Mouse (Mus musculus): ENCODE measurements around the gene Cdkn2d. TPM values are rescaled to one million over a fixed set of nuclear protein-coding genes. Genes with fewer than 3 reads are reported as not detected.
A peak's percentile ranks its signal among the peaks of the same experiment; 100 is the strongest.
"Not testable (repeated sequence)": the region's sequence is repeated elsewhere in the genome, so short reads cannot be mapped to it uniquely, and the experiment has no call there.

Cdkn2d gene
- 10 to 100 TPM; 66.7 to 69.5 TPM for total RNA-seq (2021)
- long read RNA-seq, transcript Cdkn2d-203 (2 exons, 1,423 nt): major isoform, 127 of 133 reads
- long read RNA-seq, partial matches to known transcripts: 5 of 133 reads
- long read RNA-seq, other reads (novel, unspliced or antisense): 0 of 133 reads

DNA sequence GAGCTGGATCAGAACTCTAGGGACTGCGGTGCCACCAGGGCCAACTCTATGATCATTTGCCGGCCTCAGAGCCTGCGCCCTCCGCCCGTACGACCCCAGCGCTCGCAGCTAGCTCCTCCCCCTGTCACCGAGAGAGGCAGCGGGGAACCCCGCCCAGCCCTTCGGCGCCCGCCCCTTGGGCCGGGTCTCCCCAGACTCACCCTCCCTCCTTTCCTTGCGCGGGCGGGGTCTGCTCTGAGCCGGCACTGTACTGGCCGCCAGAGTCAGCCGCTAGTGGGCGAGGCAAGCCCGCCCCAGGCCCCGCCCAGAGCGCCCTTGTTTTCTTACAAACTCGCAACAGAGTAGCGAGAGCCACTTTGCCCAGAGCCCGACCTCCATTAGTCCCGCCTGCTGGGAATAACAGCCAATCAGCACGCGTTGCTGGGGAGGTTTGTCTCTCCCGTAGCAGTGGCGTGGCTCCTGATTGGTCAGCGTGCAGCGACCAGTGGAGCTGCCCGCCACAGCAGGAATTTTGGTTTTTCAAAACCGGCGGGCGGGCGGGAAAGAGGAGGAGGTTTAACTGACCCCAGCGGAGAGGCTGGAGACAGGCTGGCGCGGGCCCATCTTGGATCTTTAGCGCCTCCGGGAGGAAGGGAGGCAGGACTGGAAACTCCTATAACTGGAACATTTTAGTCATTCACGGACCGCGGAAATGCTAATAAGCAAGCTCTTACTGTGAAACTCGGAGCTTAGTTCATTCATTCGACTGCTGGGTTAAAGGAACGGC is at the start of gene Cdkn2d:
Gene Cdkn2d (minus strand): TSS at position 386 of the 766 bp plus-strand sequence.
- peak; percentile 99 to 100 for DNase-seq (ENCODE audit: low spot score in 2 of 2)

DNA sequence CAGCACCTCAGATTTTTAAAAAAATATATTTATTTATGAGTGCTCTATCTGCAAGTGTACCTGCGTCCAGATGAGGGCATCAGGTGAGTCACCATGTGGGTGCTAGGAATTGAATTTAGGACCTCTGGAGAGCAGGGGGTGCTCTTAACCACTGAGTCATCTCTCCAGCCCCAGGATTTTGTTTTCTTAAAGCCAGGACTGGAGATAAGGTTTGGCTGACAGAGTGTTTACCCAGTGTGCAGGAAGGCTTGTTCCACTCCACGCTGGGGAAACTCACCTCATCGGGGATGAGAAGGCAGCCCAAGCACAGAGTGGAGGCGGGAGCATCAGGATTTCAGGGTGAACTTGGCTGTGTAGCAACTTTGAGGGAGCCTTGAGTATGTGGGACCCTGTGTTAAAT is 49.2 kb upstream of the Cdkn2d start:
- DNase-seq (ENCODE audit: low spot score in 2 of 2): no peak

DNA sequence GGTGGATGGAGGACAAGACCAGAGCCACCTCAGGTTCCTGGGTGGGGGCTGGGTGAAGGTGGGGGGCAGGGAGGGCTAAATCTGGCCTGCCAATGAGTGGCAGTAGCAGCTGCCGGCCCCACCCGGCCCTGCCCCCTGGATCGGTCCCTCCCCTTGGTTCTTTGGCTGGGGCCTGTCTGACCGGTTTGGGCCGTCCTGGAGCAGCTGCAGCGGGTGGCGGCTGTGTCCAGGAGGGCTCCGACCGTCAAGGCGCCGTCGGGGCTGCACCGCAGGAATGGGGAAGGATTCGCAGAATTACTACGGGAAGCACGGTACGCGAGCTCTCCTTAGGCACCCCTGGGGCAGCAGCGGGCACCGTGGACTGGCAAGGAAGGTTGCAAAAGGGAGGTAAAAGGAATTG is 46.4 kb upstream of the Cdkn2d start:
- DNase-seq (ENCODE audit: low spot score in 2 of 2): no peak

DNA sequence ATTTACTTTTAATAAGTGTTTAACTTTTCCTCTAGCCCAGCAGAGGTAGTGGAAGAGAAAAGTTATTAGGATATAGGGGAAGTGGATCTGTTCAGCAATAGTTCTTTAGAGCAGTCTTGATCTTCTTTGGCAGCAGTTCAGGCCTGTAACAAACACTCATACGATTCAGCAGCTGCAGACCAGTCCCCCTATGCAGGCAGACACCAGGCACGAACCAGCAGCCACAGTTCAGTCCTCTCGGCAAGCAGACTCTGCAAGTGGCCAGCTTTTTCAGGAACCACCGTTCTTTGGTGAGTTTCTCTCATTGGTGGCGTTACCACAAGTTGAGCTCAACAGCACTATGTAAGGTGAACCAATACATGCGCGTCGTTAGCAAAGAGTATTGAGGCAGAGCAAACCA is 45.3 kb upstream of the Cdkn2d start:
- DNase-seq (ENCODE audit: low spot score in 2 of 2): no peak

DNA sequence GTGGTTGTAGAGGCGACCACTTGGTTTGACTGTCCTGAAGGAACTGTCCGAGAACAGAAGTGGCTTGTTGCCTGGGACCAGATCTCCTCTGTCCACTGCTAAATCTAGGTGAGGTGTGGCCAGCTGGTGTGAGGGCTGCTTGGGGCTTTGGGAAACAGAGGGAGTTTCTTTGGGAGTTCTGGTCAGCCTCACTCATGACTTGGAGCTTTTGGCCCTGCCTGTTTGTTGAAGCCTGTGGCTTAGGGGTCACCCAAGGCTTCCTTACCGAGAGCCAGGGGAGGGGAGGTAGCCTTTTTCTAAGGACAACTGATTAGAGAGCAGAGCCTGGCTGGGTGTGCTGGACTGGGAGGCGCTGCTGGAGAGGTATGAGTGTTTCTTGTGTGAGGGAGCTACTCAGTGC is 44.2 kb upstream of the Cdkn2d start:
- DNase-seq (ENCODE audit: low spot score in 2 of 2): no peak

DNA sequence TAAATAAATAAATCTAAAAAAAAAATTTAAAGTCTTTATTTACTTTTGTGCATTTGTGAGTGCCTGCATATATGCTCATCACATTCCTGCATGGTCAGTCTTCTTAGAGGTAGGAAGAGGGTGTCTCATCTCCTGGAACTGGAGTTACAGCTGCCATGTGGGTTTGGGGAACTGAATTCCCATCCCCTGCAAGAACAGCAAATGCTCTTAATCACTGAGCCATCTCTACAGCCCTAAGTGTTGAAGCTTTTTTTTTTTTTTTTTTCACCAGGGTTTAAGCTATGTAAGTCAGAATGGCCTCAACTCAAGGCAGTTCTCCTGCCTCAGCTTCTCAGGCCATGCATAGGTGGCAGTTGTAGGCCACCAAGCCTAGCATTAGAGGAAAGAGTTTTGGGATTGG is 43.5 kb upstream of the Cdkn2d start:
- DNase-seq (ENCODE audit: low spot score in 2 of 2): no peak

DNA sequence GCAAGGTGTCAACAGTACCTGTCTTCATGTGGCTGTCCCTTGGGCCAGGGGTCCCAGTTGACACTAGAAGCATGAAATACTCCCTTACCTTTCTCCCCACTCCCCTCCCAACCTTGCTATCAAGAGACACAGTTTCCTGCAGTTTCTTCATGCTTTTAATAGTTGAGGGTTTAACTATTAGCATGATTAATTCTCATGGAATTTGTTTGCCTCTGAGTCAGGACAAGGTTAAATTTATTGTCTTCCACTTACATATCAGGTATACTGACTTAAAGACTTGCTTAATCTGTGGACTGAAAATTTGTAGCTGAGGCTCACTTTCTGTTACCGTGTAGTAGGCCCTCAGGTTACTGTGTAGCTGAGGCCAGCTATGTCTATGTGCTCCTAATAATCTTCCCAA is 42.3 kb upstream of the Cdkn2d start:
- DNase-seq (ENCODE audit: low spot score in 2 of 2): no peak

DNA sequence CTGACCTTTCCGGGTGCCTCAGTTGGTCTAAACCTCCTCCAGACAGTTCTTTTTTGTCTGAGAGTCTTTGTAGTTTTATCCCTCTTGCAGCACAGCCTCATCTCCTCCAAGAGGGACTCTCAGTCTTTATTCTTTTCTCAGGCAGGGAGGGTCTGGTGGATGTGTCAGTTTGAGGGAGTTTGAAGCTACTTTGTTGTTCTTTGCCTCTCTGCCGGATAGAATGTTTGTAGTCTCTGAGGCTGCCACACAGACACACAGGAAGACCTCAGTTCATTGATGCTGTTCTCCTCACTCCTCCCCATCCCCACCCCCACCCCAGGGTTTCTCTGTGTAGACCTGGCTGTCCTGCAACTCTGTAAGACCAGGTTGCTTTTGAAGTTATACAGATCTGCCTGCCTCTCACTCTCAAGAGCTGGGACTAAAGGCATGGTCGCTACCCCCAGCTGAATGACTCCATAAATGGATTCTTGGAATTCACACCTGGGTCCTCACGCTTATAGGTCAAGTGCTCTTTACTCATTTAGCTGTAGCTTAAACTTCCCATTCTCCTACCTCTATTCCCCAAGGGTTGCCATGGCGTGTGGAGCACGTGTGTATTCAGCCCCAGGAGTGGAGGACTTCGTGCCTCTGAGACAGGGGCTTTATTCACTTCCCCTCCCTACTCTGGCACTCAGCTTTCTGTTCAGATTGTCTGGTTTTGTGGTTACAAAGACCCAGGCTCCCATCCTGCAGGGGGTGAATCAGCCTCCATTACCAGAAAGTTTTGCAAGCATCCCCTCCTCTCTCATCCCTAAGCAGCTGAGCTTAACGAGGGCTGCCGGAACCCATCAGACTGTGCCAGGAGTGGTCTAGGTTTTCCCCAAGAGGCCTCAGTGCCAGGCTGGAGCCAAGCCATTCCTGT is 41.2 kb upstream of the Cdkn2d start:
- DNase-seq (ENCODE audit: low spot score in 2 of 2): no peak

DNA sequence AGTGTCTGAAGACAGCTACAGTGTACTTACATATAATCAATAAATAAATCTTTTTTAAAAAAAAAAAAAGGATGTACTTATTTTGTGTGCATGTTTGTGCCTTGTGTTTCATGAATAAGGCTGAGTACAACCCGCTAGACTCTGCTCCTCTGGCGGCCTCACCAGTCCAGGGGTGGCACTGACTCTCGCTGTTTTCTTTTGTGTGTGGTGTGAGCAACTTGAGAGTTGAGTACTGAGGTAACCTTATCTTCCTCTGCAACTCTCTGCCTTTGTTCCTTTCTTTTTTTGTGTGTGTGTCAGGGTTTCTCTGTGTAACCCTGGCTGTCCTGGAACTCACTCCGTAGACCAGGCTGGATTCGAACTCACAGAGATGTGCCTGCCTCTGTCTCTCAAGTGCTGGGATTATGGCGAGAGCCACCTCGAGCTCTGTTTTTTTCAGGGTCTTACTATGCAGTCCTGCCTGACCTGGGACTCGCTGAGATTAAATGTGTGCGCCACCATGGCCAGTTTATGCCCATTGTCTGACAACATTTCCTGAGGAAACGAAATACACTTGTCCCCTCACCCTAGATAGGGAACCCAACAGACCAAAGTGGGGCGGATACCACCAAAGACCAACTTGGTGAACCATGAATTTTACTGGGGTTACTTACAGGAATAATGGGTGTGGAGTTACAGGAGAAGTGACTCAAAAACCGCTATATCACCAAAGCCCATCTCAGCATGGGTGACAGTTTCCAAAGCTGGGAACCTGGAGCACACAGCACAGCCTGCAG is 40.3 kb upstream of the Cdkn2d start:
- DNase-seq (ENCODE audit: low spot score in 2 of 2): no peak

DNA sequence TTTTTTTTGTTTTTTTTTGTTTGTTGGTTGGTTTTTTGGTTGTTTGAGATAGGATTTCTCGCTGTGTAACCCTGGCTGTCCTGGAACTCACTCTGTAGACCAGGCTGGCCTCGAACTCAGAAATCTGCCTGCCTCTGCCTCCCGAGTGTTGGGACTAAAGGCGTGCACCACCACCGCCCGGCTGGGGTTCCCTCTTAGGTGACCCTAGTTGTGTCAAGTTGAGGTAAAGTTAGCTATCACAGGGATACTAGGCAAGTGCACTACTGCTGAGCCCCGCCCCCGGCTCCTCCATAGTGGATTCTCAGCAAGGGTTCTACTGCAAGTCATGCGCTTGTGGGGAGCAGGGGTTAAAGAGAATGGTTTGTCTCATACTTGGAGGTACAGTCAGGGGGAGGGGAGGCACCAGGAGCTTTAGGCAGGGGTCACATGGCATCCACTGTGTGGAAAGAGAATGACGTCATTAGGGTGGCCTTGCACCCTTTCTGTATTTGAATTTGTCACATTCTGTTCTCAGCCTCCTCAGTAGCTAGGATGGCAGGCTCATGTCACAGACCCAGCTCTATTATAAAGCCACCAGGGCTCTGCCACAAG is 38.6 kb upstream of the Cdkn2d start:
- no peak for DNase-seq (ENCODE audit: low spot score in 2 of 2)

DNA sequence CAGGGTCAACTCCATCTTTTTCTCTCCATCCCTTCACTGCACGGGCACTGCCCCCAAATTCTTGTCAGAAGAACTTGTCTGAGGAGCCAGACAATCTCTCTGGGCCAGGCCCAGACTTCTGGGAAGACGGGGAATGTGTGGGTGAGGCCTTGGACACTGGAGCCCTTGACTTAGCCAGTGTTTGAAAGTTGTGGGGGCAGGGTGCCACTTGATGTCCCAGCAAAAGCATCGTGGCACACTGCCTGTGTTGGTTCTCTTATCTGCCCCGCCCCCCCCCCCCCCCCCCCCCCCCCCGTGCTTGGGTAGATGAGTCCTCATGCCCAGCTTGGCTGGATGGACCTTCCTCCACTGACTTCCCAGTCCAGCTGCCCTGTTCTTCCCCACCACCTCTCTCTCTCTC is 37.8 kb upstream of the Cdkn2d start:
- no peak for DNase-seq (ENCODE audit: low spot score in 2 of 2)

DNA sequence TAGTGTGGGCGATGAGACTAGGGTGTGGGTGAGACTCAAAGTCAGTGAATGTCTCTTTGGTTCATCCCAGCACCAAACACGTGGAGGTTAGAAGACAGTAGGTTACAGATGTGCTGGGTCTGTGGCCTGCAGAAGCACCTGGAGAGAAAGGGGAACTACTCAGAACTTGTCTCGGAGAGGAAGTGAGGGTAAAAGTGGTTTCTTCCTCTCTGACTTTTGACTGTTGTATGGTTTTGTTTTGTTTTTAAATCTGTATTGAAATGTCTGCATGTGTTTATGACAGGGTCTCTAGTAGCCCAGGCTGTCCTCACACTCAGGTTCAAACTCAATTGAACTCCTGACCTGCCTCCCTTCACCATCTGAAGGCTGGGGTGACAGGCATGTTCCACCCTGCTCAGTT is 36.8 kb upstream of the Cdkn2d start:
- DNase-seq (ENCODE audit: low spot score in 2 of 2): no peak

DNA sequence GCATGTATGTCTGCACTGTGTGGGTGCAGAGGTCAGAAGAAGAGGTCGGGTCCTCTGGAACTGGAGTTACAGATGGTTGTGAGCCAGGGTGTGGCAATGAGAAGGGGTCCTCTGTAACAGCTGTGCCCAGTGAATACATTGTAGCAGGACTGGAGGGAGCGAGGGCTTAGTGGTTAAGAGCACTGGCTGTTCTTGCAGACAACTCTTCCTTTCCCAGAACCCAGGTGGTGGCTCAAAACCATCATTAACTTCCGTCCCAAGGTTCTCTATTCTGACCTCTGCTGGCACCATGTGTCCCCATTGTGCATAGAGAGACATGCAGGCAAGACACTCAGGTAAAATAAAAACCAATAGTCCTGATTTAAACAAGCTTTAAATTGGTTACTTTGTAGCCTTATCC is 36.4 kb upstream of the Cdkn2d start:
- DNase-seq (ENCODE audit: low spot score in 2 of 2): no peak

DNA sequence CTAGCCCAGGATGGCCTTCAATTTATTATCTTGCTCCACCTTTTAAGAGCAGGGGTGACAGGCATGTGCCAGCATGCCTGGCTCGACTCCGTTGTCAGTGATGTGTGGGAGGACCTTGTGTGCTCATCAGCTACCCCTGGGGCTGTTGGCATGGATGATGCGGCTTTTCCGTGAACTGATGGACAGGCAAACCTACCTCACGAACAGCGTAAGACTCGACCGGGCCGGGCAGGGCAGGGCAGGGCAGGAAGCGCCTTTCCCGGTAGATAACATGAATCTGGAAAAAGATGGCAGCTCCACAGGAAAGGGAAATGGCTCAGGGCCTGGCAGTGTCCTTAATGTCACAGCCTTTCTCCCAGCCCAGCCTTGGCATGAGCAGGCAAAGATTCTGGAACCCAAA is 33.1 kb upstream of the Cdkn2d start:
- no peak for DNase-seq (ENCODE audit: low spot score in 2 of 2)

DNA sequence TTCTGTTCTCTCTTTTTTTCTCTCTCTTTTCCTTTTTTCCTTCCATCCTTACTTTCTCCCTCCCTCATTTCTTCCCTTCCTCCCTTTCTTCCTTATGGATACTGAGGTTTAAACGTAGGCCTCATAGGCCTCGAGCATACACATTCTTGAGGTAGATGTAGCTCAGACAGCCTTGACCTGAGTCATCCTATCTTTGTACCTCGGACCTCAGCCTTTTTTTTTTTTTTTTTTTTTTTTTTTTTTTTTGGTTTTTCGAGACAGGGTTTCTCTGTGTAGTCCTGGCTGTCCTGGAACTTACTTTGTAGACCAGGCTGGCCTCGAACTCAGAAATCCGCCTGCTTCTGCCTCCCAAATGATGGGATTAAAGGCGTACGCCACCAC is 31.7 kb upstream of the Cdkn2d start:
- not testable (repeated sequence) for DNase-seq (ENCODE audit: low spot score in 2 of 2)

DNA sequence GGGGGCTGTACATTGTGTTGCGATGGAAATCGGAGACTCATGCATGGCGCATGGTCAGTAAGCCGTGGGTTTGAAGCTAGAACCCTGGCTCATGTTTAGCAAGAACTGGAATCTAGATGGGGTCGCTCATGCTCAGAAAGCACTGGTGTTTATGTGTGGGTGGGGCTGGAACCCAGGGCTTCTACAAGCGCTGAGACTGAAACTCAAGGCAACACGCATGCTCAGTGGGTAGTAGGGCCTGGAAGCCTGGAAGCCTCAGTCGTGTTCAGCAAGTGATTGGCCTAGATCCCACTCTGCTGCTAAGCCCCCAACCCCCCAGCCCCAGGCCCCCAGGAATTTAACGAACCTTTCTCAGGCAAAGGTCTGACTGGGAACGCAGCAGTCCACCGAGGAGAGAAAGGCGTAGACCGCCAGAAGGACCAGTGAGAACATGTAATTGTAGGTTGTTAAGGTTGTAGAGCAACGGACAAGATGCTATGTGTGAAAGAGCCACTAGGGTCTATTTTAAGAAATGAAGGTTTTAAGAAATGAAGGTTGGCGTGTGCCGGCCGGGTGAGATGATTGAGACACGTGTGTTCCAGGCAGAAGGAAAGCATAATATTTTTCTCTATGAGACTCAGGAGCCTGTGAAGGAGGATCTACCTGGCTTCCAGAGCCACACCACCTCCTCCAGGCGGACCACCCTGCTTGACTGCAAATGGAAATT is 31.2 kb upstream of the Cdkn2d start:
- no peak for DNase-seq (ENCODE audit: low spot score in 2 of 2)

DNA sequence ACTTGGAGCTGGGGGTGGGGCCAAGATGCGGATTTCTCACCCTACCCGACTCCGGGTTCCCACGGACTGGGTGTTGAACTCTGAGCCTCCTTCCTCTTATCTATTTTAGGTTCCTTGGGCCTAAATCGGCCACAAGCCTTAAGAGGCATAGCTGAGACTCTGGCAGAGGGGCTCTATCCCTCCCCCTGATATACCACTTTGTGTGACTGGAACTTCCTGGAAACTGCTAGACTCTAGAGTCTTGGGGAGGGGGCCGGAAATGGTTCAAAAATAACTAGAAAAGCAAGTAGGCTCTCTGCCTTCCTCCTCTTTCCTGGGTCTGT is 30.3 kb upstream of the Cdkn2d start:
- DNase-seq (ENCODE audit: low spot score in 2 of 2): peak in 1 of 2 experiments; percentile 37

DNA sequence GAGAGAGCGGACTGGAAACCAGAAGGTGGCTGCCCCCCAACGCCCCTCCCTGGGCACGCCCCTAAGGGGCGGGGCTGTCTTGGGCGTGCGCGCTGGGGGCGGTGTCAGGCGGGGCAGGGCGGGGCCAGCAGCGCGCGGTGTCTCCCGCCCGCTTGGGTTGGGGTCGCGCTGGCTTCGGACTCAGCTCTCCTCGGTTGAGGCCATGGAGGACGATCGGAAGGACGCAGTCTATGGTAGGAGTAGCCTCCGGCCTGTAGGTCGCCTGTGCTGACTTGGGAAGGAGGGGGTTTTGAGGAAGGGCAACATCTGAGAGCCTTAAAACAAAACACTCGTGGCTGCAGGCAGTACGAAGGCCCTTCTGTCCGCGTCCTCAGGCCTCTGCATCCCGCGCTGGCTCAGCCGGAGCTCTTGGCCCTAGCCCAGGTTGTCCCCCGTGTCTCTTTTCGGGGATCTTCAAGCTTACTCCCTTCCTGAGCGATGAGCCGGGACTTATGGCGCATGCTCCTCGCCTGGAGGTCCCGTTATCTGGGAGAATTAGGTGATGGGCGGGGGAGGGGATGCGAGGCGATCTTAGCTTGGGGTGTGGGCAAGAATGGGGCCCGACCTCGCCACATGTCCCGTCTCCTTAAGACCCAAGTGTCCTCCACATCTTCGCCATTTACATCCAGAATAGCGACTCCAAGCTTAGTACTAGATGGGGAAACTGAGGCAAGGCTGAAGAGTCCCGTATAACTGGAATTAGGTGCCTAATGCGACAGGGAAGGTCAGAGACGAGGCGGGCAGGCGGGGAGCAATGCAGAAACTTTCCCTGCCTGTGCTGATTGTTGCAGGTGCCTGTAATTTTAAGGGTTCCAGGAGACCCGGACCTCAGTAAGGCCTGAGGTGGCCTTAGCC is 29.7 kb upstream of the Cdkn2d start, which contains the start of gene Slc44a2:
Gene Slc44a2 (plus strand): TSS at position 80 of the 894 bp plus-strand sequence.
- DNase-seq (ENCODE audit: low spot score in 2 of 2): peak; percentile 75 to 86

DNA sequence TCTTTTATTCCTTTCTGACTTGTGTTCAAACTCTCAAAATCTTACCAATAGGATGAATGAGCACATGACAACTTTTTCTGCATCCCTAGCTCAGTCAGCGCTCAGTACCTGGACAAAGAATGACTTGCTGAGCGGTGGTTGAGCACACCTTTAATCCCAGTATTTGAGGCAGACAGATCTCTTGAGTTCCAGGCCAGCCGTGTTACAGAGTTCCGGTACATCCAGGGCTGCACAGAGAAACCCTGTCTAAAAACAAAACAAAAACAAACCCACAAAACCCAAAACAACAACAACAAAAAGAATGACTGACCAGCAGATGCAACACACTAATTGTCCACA is 29.0 kb upstream of the Cdkn2d start:
- DNase-seq (ENCODE audit: low spot score in 2 of 2): no peak

DNA sequence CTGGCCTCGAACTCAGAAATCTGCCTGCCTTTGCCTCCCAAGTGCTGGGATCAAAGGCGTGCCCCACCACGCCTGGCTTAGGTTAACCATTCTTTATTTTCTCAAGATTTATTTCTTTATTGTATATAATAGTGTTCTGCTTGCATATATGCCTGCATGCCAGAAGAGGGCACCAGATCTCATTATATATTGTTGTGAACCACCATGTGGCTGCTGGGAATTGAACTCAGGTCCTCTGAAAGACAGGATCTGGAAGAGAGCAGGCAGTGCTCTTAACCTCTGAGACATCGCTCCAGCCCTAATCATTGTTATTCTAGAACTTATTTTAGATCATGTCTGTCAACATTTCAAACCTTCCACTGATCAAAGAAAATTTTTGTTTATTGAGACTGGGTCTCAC is 28.3 kb upstream of the Cdkn2d start:
- DNase-seq (ENCODE audit: low spot score in 2 of 2): no peak

Measured in layer of hippocampus, postnatal 10 days (tissue).